Mouse (Mus musculus) adrenal gland (tissue): ENCODE measurements at regions not wholly inside any gene's neighbourhood (a gene's known extent, or its start where the extent isn't known, plus 50 kb on each side); places are given as distances from the start of the nearest gene placed in this dataset.
"Not testable (repeated sequence)": the region's sequence is repeated elsewhere in the genome, so short reads cannot be mapped to it uniquely, and the experiment has no call there.

Experiments
- intact Hi-C: fragments of 180-260 bp; cut with DNase I; formaldehyde crosslinking; loops from one replicate; pipeline ENCODE4 v1.15.1; 2025

- intact Hi-C loops = no loop called here
These were observed 249.4 kb upstream of the Akr1e1 start for GRCm38 (mm10) chr13:4858341-4858740.

- intact Hi-C loops = not testable (repeated sequence)
These were observed 230.5 kb upstream of the Akr1e1 start for GRCm38 (mm10) chr13:4839481-4839880.

- intact Hi-C loops = no loop called here
These were observed 217.8 kb upstream of the Akr1e1 start for GRCm38 (mm10) chr13:4826756-4827155.

- intact Hi-C loops = not testable (repeated sequence)
These were observed 216.8 kb upstream of the Akr1e1 start for GRCm38 (mm10) chr13:4825749-4826148.

GRCm38 (mm10) chr13:4806876-4807275, 197.9 kb upstream of the Akr1e1 start:
- intact Hi-C loops = no loop called here

- intact Hi-C loops = no loop called here
These were observed 191.7 kb upstream of the Akr1e1 start for GRCm38 (mm10) chr13:4800666-4801065.

GRCm38 (mm10) chr13:4791139-4791538, 182.2 kb upstream of the Akr1e1 start:
- intact Hi-C loops = no loop called here

GRCm38 (mm10) chr13:4790414-4790813, 181.4 kb upstream of the Akr1e1 start:
- intact Hi-C loops = no loop called here

GRCm38 (mm10) chr13:4783290-4783689, 174.3 kb upstream of the Akr1e1 start:
- intact Hi-C loops = no loop called here

- intact Hi-C loops = loop anchor here (5.0 to 10.0 kb wide), 2 partner anchors 826 to 1694 kb away; no protein-coding TSS in a partner anchor
These were observed 169.4 kb upstream of the Akr1e1 start for GRCm38 (mm10) chr13:4778264-4778823.

GRCm38 (mm10) chr13:4776855-4777254, 167.9 kb upstream of the Akr1e1 start:
- intact Hi-C loops = loop anchor here (5.0 to 10.0 kb wide), 2 partner anchors 828 to 1695 kb away; no protein-coding TSS in a partner anchor

- intact Hi-C loops = loop anchor here (10.0 kb wide), 1 partner anchor 832 kb away; no protein-coding TSS in a partner anchor
These were observed 163.3 kb upstream of the Akr1e1 start for GRCm38 (mm10) chr13:4772324-4772723.

- intact Hi-C loops = loop anchor here (10.0 kb wide), 1 partner anchor 833 kb away; no protein-coding TSS in a partner anchor
These were observed 162.4 kb upstream of the Akr1e1 start for GRCm38 (mm10) chr13:4771120-4772075.

GRCm38 (mm10) chr13:4759965-4760364, 151.0 kb upstream of the Akr1e1 start:
- intact Hi-C loops = no loop called here

GRCm38 (mm10) chr13:4756529-4756928, 147.6 kb upstream of the Akr1e1 start:
- intact Hi-C loops = no loop called here

GRCm38 (mm10) chr13:4742930-4743329, 134.0 kb upstream of the Akr1e1 start:
- intact Hi-C loops = no loop called here

- intact Hi-C loops = not testable (repeated sequence)
These were observed 107.3 kb upstream of the Akr1e1 start for GRCm38 (mm10) chr13:4716299-4716698.

GRCm38 (mm10) chr13:4714724-4715123, 105.8 kb upstream of the Akr1e1 start:
- intact Hi-C loops = no loop called here

- intact Hi-C loops = no loop called here
These were observed 103.7 kb upstream of the Akr1e1 start for GRCm38 (mm10) chr13:4712698-4713097.

GRCm38 (mm10) chr13:4699591-4699990, 90.6 kb upstream of the Akr1e1 start:
- intact Hi-C loops = not testable (repeated sequence)

GRCm38 (mm10) chr13:4666375-4667140, 57.6 kb upstream of the Akr1e1 start:
- intact Hi-C loops = loop anchor here (2.0 to 10.0 kb wide), 3 partner anchors 266 to 1804 kb away; partner anchors contain the start of gene Klf6
